Mouse (Mus musculus) cortical plate, adult 2 months (tissue): ENCODE results near the gene Anks3.

Experiments
- CTCF ChIP-seq: fragments of 200-500 bp; IDR thresholded peaks from 2 replicates; pipeline ENCODE4 v1.5.1; 2011; ENCODE audit warnings: mild to moderate bottlenecking, control low read depth, low read length; ENCODE audit not compliant: insufficient read depth; ENCODE audit errors: extremely low read depth
- POLR2A ChIP-seq: fragments of 200-500 bp; IDR thresholded peaks from 2 replicates; pipeline ENCODE4 v1.6.1; 2011; ENCODE audit warnings: mild to moderate bottlenecking, low read length, control low read depth; ENCODE audit not compliant: insufficient read depth; ENCODE audit errors: extremely low read depth

DNA sequence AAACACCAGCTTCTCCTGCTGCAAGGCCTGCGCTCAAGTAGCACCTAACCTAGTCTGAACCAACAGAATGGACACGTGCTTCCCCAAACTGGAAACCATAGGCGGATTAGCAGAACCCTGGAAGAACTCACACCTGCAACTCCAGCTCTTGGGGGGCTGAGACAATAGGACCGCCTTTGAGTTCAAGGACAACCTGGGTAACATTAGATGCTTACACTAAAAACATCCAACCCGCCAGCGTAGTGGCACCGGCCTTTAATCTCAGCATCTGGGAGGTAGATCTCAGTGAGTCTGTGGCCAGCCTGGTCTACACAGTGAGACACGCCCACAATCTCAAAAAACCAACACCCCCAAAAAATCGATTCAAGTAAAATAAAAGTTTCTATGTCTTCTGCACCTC, 659 bp downstream of the Anks3 start:
- TF ChIP-seq POLR2A (no peak), CTCF (no peak)
